ENCODE assay signal across 10 mouse cellular contexts in the genomic region with DNA sequence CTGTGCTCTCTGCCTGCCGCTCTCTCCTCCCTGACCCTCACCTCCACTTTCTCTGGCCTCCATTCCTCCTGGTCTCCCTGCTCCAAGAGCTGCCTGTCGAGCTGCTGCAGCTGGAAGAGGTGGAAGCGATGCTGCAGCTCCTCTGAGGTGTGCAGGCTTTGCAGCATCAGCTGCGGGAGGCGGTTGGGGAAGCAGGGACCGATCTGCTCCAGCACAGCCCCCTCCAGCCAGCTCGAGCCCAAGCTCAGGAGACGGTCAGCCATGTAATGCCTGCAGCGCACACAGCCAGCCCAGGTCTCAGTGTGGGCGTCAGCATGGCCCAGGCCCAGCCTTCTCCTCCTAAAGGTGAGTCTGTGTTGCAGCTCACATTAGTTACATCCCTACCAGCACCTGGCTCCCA. TPM values are rescaled to one million over a fixed set of nuclear protein-coding genes. Genes with fewer than 3 reads are reported as not detected.
A peak's percentile ranks its signal among the peaks of the same experiment; 100 is the strongest.
DNase-seq lines count a peak whose midpoint lies in the region; ATAC-seq lines count a peak whose summit lies in the region.
"Had no signal": no experiment of that assay in that cellular context is flagged by ENCODE, and none has a peak within 500 bp of the region (broad histone marks: within the 10 kb centered on the region; RNA-seq: fewer than 3 reads in every experiment).

No protein-coding gene starts in this region.

- H3K27me3 ChIP-seq in heart, embryonic 13.5 days (replicated peaks): peaks cover 40% of the 10 kb centered on the region
- H3K27me3 ChIP-seq in megakaryocyte, embryonic 14.5 days (replicated peaks): peaks cover 39% of the 10 kb centered on the region
- H3K27me3 ChIP-seq in intestine, embryonic 16.5 days (replicated peaks; ENCODE audit: control insufficient read depth, insufficient read depth, low read length): peaks cover 12% of the 10 kb centered on the region; the same call in 1 of the 2 replicates
- peaks cover 14% of the 10 kb centered on the region for H3K27me3 ChIP-seq in neural tube, embryonic 15.5 days (replicated peaks)

- H3K4me2 ChIP-seq in heart, embryonic 13.5 days: peak overlapping the region; percentile 66
- H3K4me2 ChIP-seq in intestine, embryonic 16.5 days (ENCODE audit: low read depth, low read length): peak overlapping the region; percentile 44
- peak overlapping the region; percentile 3; the same call in 1 of the 2 replicates for H3K4me2 ChIP-seq in neural tube, embryonic 15.5 days

- no peak for DNase-seq in heart, adult 8-10 months (ENCODE audit: low spot score)
- no peak for DNase-seq in retina, postnatal 1 day
- no peak for DNase-seq in urinary bladder, postnatal 36 days (ENCODE audit: low spot score in 2 of 2)
- DNase-seq: gastrocnemius, postnatal 25 days; kidney, postnatal 4 days had no signal

- no peaks in the 10 kb centered on the region for H3K9me3 ChIP-seq in heart, embryonic 13.5 days
- H3K9me3 ChIP-seq in megakaryocyte, embryonic 14.5 days: 0 out of 2 replicates have a peak, but pooled peaks cover 4% of the 10 kb centered on the region
- H3K9me3 ChIP-seq in intestine, embryonic 16.5 days (ENCODE audit: control insufficient read depth, low read length): no peaks in the 10 kb centered on the region
- H3K9me3 ChIP-seq in neural tube, embryonic 15.5 days (replicated peaks): no peaks in the 10 kb centered on the region

- no peak overlapping the region for H3K27ac ChIP-seq in heart, embryonic 13.5 days (replicated peaks)
- no peak overlapping the region for H3K27ac ChIP-seq in intestine, embryonic 16.5 days (ENCODE audit: low read length)
- H3K27ac ChIP-seq in neural tube, embryonic 15.5 days (replicated peaks): no peak overlapping the region

- 49% methylated on average over 10 of the region's 10 CpGs for WGBS in heart, embryonic 13.5 days
- WGBS in intestine, embryonic 16.5 days: 60% methylated on average over 10 of the region's 10 CpGs
- 61% methylated on average over 10 of the region's 10 CpGs for WGBS in neural tube, embryonic 15.5 days

- peak overlapping the region; percentile 73; the same call in 1 of the 2 replicates for H3K9ac ChIP-seq in heart, embryonic 13.5 days
- peak overlapping the region; percentile 44 for H3K9ac ChIP-seq in intestine, embryonic 16.5 days (ENCODE audit: low read depth, low read length)
- H3K9ac ChIP-seq in neural tube, embryonic 15.5 days (replicated peaks): no peak overlapping the region

- H3K4me3 ChIP-seq in heart, embryonic 13.5 days: peak overlapping the region; percentile 41
- peak overlapping the region; percentile 83 for H3K4me3 ChIP-seq in megakaryocyte, embryonic 14.5 days (replicated peaks)
- no peak overlapping the region for H3K4me3 ChIP-seq in intestine, embryonic 16.5 days (ENCODE audit: low read length)
- no peak overlapping the region for H3K4me3 ChIP-seq in neural tube, embryonic 15.5 days (replicated peaks)

- no peak for ATAC-seq in heart, embryonic 13.5 days (ENCODE audit: extremely low read depth, insufficient number of reproducible peaks, low FRiP score, low TSS enrichment)
- ATAC-seq in megakaryocyte, adult 5-6 weeks (ENCODE audit: poor library complexity, severe bottlenecking): no peak
- ATAC-seq in intestine, embryonic 16.5 days: no peak
- ATAC-seq in neural tube, embryonic 15.5 days (ENCODE audit: low FRiP score): no peak

- H3K36me3 ChIP-seq in heart, embryonic 13.5 days: peaks cover 7% of the 10 kb centered on the region; the same call in 1 of the 2 replicates
- H3K36me3 ChIP-seq in megakaryocyte, embryonic 14.5 days (replicated peaks; ENCODE audit: low read length): peaks cover 6% of the 10 kb centered on the region
- no peaks in the 10 kb centered on the region for H3K36me3 ChIP-seq in intestine, embryonic 16.5 days (ENCODE audit: control insufficient read depth, insufficient read depth, low read length)
- peaks cover 41% of the 10 kb centered on the region for H3K36me3 ChIP-seq in neural tube, embryonic 15.5 days

- H3K4me1 ChIP-seq in heart, embryonic 13.5 days: peaks cover 20% of the 10 kb centered on the region
- peaks cover 17% of the 10 kb centered on the region for H3K4me1 ChIP-seq in megakaryocyte, embryonic 14.5 days
- no peaks in the 10 kb centered on the region for H3K4me1 ChIP-seq in intestine, embryonic 16.5 days (ENCODE audit: control insufficient read depth, insufficient read depth, low read length)
- H3K4me1 ChIP-seq in neural tube, embryonic 15.5 days: no peaks in the 10 kb centered on the region

RNA-seq across cellular contexts. Expression of a gene that starts 23.5 kb away (rescaled TPM):
- 24.7 and 32.5 TPM in 2 replicates for polyA plus RNA-seq in heart, embryonic 13.5 days (2015; fragmentation: Nextera tagmentation; extraction: Ambion mirVana)
- 1 to 10 TPM; 1.7 to 2.2 (median 1.8) TPM for total RNA-seq in heart, adult 8-10 months (2022)
- 6.5 and 14.6 TPM in 2 replicates for polyA plus RNA-seq in megakaryocyte, embryonic 14.5 days (2012; ENCODE audit: insufficient read depth, low replicate concordance)
- 10.1 and 10.4 TPM in 2 replicates for total RNA-seq in megakaryocyte, adult 5-6 weeks (2015)
- 4.3 and 5.9 TPM in 2 replicates for total RNA-seq in megakaryocyte, adult 5-6 weeks (2017)
- polyA plus RNA-seq in intestine, embryonic 16.5 days (2015; fragmentation: Nextera tagmentation; extraction: Ambion mirVana): 40.4 and 45.1 TPM in 2 replicates
- polyA plus RNA-seq in neural tube, embryonic 15.5 days (2015; fragmentation: Nextera tagmentation; extraction: Ambion mirVana): 13.6 and 22.7 TPM in 2 replicates

RNA-seq across cellular contexts. Expression of a gene that starts 26.2 kb away (rescaled TPM):
- polyA plus RNA-seq in heart, embryonic 13.5 days (2015; fragmentation: Nextera tagmentation; extraction: Ambion mirVana): 4.5 and 5.0 TPM in 2 replicates
- 10 to 100 TPM; 22.7 to 28.0 (median 24.9) TPM for total RNA-seq in heart, adult 8-10 months (2022)
- 2.4 and 6.0 TPM in 2 replicates for polyA plus RNA-seq in megakaryocyte, embryonic 14.5 days (2012; ENCODE audit: insufficient read depth, low replicate concordance)
- 2.7 and 4.3 TPM in 2 replicates for total RNA-seq in megakaryocyte, adult 5-6 weeks (2015)
- 1.7 and 4.4 TPM in 2 replicates for total RNA-seq in megakaryocyte, adult 5-6 weeks (2017)
- 2.8 and 3.0 TPM in 2 replicates for polyA plus RNA-seq in intestine, embryonic 16.5 days (2015; fragmentation: Nextera tagmentation; extraction: Ambion mirVana)
- polyA plus RNA-seq in neural tube, embryonic 15.5 days (2015; fragmentation: Nextera tagmentation; extraction: Ambion mirVana): 17.3 and 22.6 TPM in 2 replicates

RNA-seq across cellular contexts. Expression of a gene that starts 32.5 kb away (rescaled TPM):
- polyA plus RNA-seq in heart, embryonic 13.5 days (2015; fragmentation: Nextera tagmentation; extraction: Ambion mirVana): 0.10 and 0.12 TPM in 2 replicates
- total RNA-seq in heart, adult 8-10 months (2022): under 1 TPM; 0.11 to 0.41 (median 0.24) TPM
- 0.06 and 0.60 TPM in 2 replicates for polyA plus RNA-seq in megakaryocyte, embryonic 14.5 days (2012; ENCODE audit: insufficient read depth, low replicate concordance)
- total RNA-seq in megakaryocyte, adult 5-6 weeks (2015): not detected in 2 replicates
- total RNA-seq in megakaryocyte, adult 5-6 weeks (2017): 0.04 TPM in 1 of 2 replicates, not detected in the other
- 0.15 and 0.16 TPM in 2 replicates for polyA plus RNA-seq in intestine, embryonic 16.5 days (2015; fragmentation: Nextera tagmentation; extraction: Ambion mirVana)
- 5.5 and 7.8 TPM in 2 replicates for polyA plus RNA-seq in neural tube, embryonic 15.5 days (2015; fragmentation: Nextera tagmentation; extraction: Ambion mirVana)

RNA-seq across cellular contexts. Expression of a gene that starts 36.0 kb away (rescaled TPM):
- 11.6 and 13.1 TPM in 2 replicates for polyA plus RNA-seq in heart, embryonic 13.5 days (2015; fragmentation: Nextera tagmentation; extraction: Ambion mirVana)
- total RNA-seq in heart, adult 8-10 months (2022): 100 to 1,000 TPM in 2 of 4 experiments, 10 to 100 TPM in 2; 84.1 to 121 (median 98.6) TPM
- polyA plus RNA-seq in megakaryocyte, embryonic 14.5 days (2012; ENCODE audit: insufficient read depth, low replicate concordance): 148 and 196 TPM in 2 replicates
- 28.5 and 34.0 TPM in 2 replicates for total RNA-seq in megakaryocyte, adult 5-6 weeks (2015)
- 23.7 and 36.3 TPM in 2 replicates for total RNA-seq in megakaryocyte, adult 5-6 weeks (2017)
- 4.9 and 5.9 TPM in 2 replicates for polyA plus RNA-seq in intestine, embryonic 16.5 days (2015; fragmentation: Nextera tagmentation; extraction: Ambion mirVana)
- 2.5 and 6.4 TPM in 2 replicates for polyA plus RNA-seq in neural tube, embryonic 15.5 days (2015; fragmentation: Nextera tagmentation; extraction: Ambion mirVana)

Comparison
In these comparisons a context has a peak if more than half of its experiments do, and no peak if none do; other contexts are left out.
1. H3K4me2 ChIP-seq: peak in every context shown above with its lines; median percentile 66 in heart, embryonic 13.5 days; 44 in intestine, embryonic 16.5 days; 3 in neural tube, embryonic 15.5 days.
2. H3K4me3 ChIP-seq: peak in heart, embryonic 13.5 days (single experiment) and megakaryocyte, embryonic 14.5 days (single experiment); none in intestine, embryonic 16.5 days (single experiment) and neural tube, embryonic 15.5 days (single experiment).